Mouse (Mus musculus): ENCODE results near the gene Kctd21. TPM values are rescaled to one million over a fixed set of nuclear protein-coding genes. Genes with fewer than 3 reads are reported as not detected.

The Kctd21 gene
- polyA plus RNA-seq, 1 experiment from 2014 or later: 5.3 TPM

GRCm38 (mm10) chr7:97398943-97399342, 66.8 kb downstream of the Kctd21 start:
- no peak overlapping the region for H3K4me3 ChIP-seq (replicated peaks; ENCODE audit: low read length)
- no peaks in the 10 kb centered on the region for H3K27me3 ChIP-seq (ENCODE audit: control insufficient read depth, insufficient read depth, low read length)
- H3K9me3 ChIP-seq (replicated peaks; ENCODE audit: control insufficient read depth, low read length): no peaks in the 10 kb centered on the region
- peaks cover 10% of the 10 kb centered on the region for H3K4me1 ChIP-seq (ENCODE audit: control insufficient read depth, insufficient read depth, low read length)
- no peak overlapping the region for H3K27ac ChIP-seq (ENCODE audit: low read length)
- H3K9ac ChIP-seq (ENCODE audit: low read length): no peak overlapping the region
- H3K4me2 ChIP-seq (ENCODE audit: low read depth, low read length): no peak overlapping the region
- ATAC-seq (ENCODE audit: insufficient read depth, low FRiP score): no peak
- WGBS: 87% methylated on average over 6 of the region's 6 CpGs
- H3K36me3 ChIP-seq (ENCODE audit: control insufficient read depth, insufficient read depth, low read length): 0 out of 2 replicates have a peak, but pooled peaks cover 2% of the 10 kb centered on the region

Other genes with a start within 250 kb of the Kctd21 start
- 0.95 and 1.5 TPM in 2 replicates for gene Usp35, start 307 bp upstream of the Kctd21 start, polyA plus RNA-seq (2015; fragmentation: Nextera tagmentation; extraction: Ambion mirVana)
- 38.5 and 42.5 TPM in 2 replicates for gene Alg8, start 39.3 kb downstream of the Kctd21 start, polyA plus RNA-seq (2015; fragmentation: Nextera tagmentation; extraction: Ambion mirVana)
- 292 and 373 TPM in 2 replicates for gene Ndufc2, start 67.7 kb downstream of the Kctd21 start, polyA plus RNA-seq (2015; fragmentation: Nextera tagmentation; extraction: Ambion mirVana)
- 1.2 and 4.1 TPM in 2 replicates for gene Thrsp, start 85.4 kb downstream of the Kctd21 start, polyA plus RNA-seq (2015; fragmentation: Nextera tagmentation; extraction: Ambion mirVana)
- 25.9 and 37.1 TPM in 2 replicates for gene Kctd14, start 119.0 kb downstream of the Kctd21 start, polyA plus RNA-seq (2015; fragmentation: Nextera tagmentation; extraction: Ambion mirVana)
- gene Ints4, start 148.6 kb downstream of the Kctd21 start, polyA plus RNA-seq (2015; fragmentation: Nextera tagmentation; extraction: Ambion mirVana): 52.8 and 56.1 TPM in 2 replicates
- 54.4 and 63.1 TPM in 2 replicates for gene Aamdc, start 247.2 kb downstream of the Kctd21 start, polyA plus RNA-seq (2015; fragmentation: Nextera tagmentation; extraction: Ambion mirVana)
- gene Rsf1, start 247.6 kb downstream of the Kctd21 start, polyA plus RNA-seq (2015; fragmentation: Nextera tagmentation; extraction: Ambion mirVana): 16.8 and 17.4 TPM in 2 replicates